Mouse (Mus musculus) ES-Bruce4 (cell line): ENCODE measurements around the gene Slc35d1. TPM values are rescaled to one million over a fixed set of nuclear protein-coding genes. Genes with fewer than 3 reads are reported as not detected.
A peak's percentile ranks its signal among the peaks of the same experiment; 100 is the strongest.
"Not testable (repeated sequence)": the region's sequence is repeated elsewhere in the genome, so short reads cannot be mapped to it uniquely, and the experiment has no call there.

ENCODE experiments used
- H3K27ac ChIP-seq: 2 replicates; pipeline ENCODE4 v1.5.1; 2012; ENCODE audit warnings: low read length, inconsistent platforms; ENCODE audit not compliant: insufficient read depth
- H3K27me3 ChIP-seq: 2 replicates; pipeline ENCODE4 v1.6.1; 2012; ENCODE audit warnings: mild to moderate bottlenecking, low read length, inconsistent platforms; ENCODE audit not compliant: control insufficient read depth, poor library complexity, insufficient read depth, severe bottlenecking
- H3K36me3 ChIP-seq: 2 replicates; pipeline ENCODE4 v1.6.1; 2012; ENCODE audit warnings: inconsistent platforms, mild to moderate bottlenecking, low read length, moderate library complexity; ENCODE audit not compliant: control insufficient read depth, poor library complexity, insufficient read depth, severe bottlenecking
- H3K4me1 ChIP-seq: one replicate; pipeline ENCODE4 v1.8.1; 2011; ENCODE audit warnings: low read length; ENCODE audit not compliant: control insufficient read depth, insufficient read depth
- H3K4me3 ChIP-seq: 2 replicates; pipeline ENCODE4 v1.5.1; 2011; ENCODE audit warnings: low read depth, mild to moderate bottlenecking, low read length
- H3K9ac ChIP-seq: 2 replicates; pipeline ENCODE4 v1.6.1; 2012; ENCODE audit warnings: low read depth, mild to moderate bottlenecking, inconsistent platforms; ENCODE audit not compliant: poor library complexity, severe bottlenecking
- H3K9me3 ChIP-seq: replicated peaks from 2 replicates; pipeline ENCODE4 v1.6.1; 2012; ENCODE audit warnings: mild to moderate bottlenecking, low read length, inconsistent platforms; ENCODE audit not compliant: control insufficient read depth, poor library complexity, insufficient read depth, severe bottlenecking
- CTCF ChIP-seq: IDR thresholded peaks from one replicate; pipeline ENCODE4 v1.8.1; 2011; ENCODE audit warnings: low read depth, low read length
- EP300 ChIP-seq: IDR thresholded peaks from 2 replicates; pipeline ENCODE4 v1.6.1; 2011; ENCODE audit warnings: low read depth, low read length; ENCODE audit not compliant: insufficient read depth
- POLR2A ChIP-seq: IDR thresholded peaks from one replicate; pipeline ENCODE4 v1.8.1; 2011; ENCODE audit warnings: low read length; ENCODE audit not compliant: insufficient read depth
- polyA plus RNA-seq: library from polyadenylated mRNA; stranded (reverse); fragments of >200 nt; gene quantifications from 2 replicates; pipeline ENCODE4 v1.2.4, GENCODE M21; 2011; ENCODE audit warnings: low read depth; ENCODE audit not compliant: missing spikeins, insufficient read depth, insufficient read length

Slc35d1 gene
- polyA plus RNA-seq, 1 experiment, result 15.0 TPM

DNA sequence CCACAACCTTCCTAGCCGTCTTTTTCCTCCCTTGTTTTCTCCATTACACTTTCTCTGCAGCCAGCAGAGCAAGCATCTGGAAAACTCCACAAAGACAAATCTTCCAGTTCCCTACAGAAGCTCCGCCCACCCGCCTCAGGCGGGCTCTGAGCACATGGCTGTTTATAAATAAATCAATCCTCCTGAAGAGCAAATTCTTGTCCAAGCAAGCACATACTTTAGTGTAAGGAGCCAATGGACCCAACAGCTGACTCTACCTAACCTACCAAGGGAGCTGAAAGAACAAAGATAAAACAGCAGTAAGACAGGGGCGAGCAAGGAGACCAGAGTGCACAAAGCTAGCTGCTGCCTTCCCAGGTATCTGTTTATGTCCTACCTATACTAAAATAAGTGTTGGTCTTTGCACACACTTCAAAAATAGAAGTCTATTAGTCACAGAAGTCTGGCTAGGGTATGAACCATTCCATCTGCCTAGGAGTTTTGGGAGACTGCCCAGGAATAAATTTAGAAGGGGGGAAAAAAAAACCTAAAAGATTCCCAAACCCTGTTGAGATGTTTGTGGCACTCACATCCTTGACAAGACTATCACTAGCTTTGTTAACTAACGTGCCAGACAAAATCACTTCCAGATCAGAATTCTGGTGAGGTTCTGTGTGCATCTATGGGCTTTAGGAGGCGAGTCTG is 36.2 kb downstream of the Slc35d1 start:
- H3K27me3 ChIP-seq, result no peaks in the 10 kb centered on the region
- no peaks in the 10 kb centered on the region for H3K9me3 ChIP-seq
- H3K4me3 ChIP-seq, result no peak overlapping the region
- no peaks in the 10 kb centered on the region for H3K36me3 ChIP-seq
- no peak overlapping the region for H3K27ac ChIP-seq
- no peak overlapping the region for H3K9ac ChIP-seq
- TF ChIP-seq CTCF (no peak), POLR2A (no peak), EP300 (no peak)
- no peaks in the 10 kb centered on the region for H3K4me1 ChIP-seq

- no peaks in the 10 kb centered on the region for H3K27me3 ChIP-seq
- no peaks in the 10 kb centered on the region for H3K9me3 ChIP-seq
- no peaks in the 10 kb centered on the region for H3K4me1 ChIP-seq
- H3K36me3 ChIP-seq, result no peaks in the 10 kb centered on the region
- TF ChIP-seq POLR2A, result no peak
- TF ChIP-seq EP300, result no peak
- TF ChIP-seq CTCF, result no peak
- H3K4me3 ChIP-seq, result no peak overlapping the region
- H3K9ac ChIP-seq, result no peak overlapping the region
- H3K27ac ChIP-seq, result no peak overlapping the region
These were observed 37.3 kb downstream of the Slc35d1 start for GRCm38 (mm10) chr4:103177681-103178080.

GRCm38 (mm10) chr4:103174001-103174400 is 41.0 kb downstream of the Slc35d1 start:
- H3K4me3 ChIP-seq, result no peak overlapping the region
- no peaks in the 10 kb centered on the region for H3K27me3 ChIP-seq
- H3K4me1 ChIP-seq, result no peaks in the 10 kb centered on the region
- no peaks in the 10 kb centered on the region for H3K36me3 ChIP-seq
- no peak overlapping the region for H3K9ac ChIP-seq
- TF ChIP-seq POLR2A (no peak), CTCF (no peak), EP300 (no peak)
- H3K27ac ChIP-seq, result no peak overlapping the region
- peaks cover 6% of the 10 kb centered on the region; the same call in 1 of the 2 replicates for H3K9me3 ChIP-seq

DNA sequence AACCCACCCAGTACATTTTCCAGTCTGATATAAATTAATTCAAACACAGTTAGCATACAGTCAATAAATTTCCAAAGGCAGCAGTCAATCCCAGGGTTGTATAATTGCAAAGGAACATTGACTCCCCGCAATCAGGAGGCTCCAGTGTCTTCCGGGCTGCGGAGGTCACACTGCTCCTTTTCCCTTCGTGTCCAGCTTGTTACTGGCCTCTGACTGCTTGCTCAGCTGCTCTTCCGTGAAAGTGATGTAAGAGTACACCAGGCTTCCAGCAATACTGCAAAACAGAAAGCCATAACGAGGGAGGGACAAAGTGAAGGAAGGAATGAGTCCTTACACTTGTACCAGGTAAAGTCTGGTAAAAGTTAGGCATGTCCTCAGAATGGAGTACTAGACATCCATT is 41.5 kb downstream of the Slc35d1 start:
- TF ChIP-seq POLR2A (no peak), CTCF (no peak), EP300 (no peak)
- no peaks in the 10 kb centered on the region for H3K36me3 ChIP-seq

GRCm38 (mm10) chr4:103171256-103171655 is 43.7 kb downstream of the Slc35d1 start:
- Histone ChIP-seq H3K27ac (no peak overlapping the region), H3K4me3 (no peak overlapping the region), H3K36me3 (no peaks in the 10 kb centered on the region), H3K9me3 (peaks cover 13% of the 10 kb centered on the region), H3K9ac (no peak overlapping the region), H3K4me1 (no peaks in the 10 kb centered on the region), H3K27me3 (no peaks in the 10 kb centered on the region)
- TF ChIP-seq EP300 (no peak), POLR2A (no peak), CTCF (no peak)

More for the DNA sequence above, 41.5 kb downstream of the Slc35d1 start:
- Histone ChIP-seq H3K27me3 (no peaks in the 10 kb centered on the region), H3K4me1 (no peaks in the 10 kb centered on the region), H3K9me3 (peaks cover 8% of the 10 kb centered on the region; the same call in 1 of the 2 replicates), H3K27ac (no peak overlapping the region), H3K4me3 (no peak overlapping the region), H3K9ac (no peak overlapping the region)

- H3K27me3 ChIP-seq, H3K4me1 ChIP-seq, H3K4me3 ChIP-seq, H3K9ac ChIP-seq: not testable (repeated sequence)
- Histone ChIP-seq H3K36me3 (peaks cover 13% of the 10 kb centered on the region), H3K9me3 (peaks cover 13% of the 10 kb centered on the region), H3K27ac (0 out of 2 replicates have a peak overlapping the region, but pooled peaks have one; percentile 5)
- 0 out of 2 replicates have a peak, but pooled peaks have one; percentile 30 for TF ChIP-seq EP300
These were observed 48.8 kb downstream of the Slc35d1 start for GRCm38 (mm10) chr4:103166198-103166597.
